Mouse (Mus musculus): ENCODE measurements at regions not wholly inside any gene's neighbourhood (a gene's known extent, or its start where the extent isn't known, plus 50 kb on each side); places are given as distances from the start of the nearest gene placed in this dataset.

DNA sequence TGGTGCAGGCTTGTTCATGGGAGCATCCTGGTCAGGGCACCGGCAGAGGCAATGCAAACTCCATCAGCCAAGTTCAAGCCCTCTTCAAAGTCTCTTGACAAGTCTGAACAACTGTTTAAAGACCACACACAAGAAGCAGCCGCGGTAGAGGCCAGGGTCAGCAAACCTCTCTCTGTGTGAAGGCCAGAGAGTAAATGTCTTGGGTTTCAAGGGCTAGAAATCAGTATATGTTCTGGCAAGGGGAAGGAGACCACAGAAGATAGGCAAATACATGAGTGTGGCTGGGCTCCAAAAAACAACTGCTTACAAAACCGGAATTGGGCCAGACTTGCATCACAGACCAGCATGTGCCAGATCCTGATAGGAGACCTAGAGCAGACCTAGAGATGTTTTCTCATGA, 203.0 kb downstream of the Sptssa start:
- no peak for DNase-seq (ENCODE audit: low read depth)

DNA sequence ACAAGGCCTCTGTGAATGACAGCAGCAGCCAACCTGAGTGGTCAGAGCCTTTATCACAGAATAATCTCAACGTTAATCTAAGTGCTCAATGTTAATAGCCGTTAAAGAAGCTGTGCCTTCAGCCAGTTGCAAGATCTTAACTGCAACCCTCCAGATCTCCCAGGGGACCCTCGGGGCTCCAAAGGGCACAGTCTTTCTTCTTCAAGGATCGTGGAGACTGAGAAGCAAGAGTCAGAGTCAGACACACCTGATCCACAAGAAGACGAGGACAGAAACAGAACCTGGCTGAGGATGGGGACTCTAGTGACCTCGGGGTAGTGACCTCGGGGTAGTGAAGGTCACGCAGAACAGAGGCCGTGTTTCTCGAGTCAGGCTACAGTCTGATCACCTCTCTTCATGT, 206.0 kb downstream of the Sptssa start:
- no peak for DNase-seq (ENCODE audit: low read depth)

DNA sequence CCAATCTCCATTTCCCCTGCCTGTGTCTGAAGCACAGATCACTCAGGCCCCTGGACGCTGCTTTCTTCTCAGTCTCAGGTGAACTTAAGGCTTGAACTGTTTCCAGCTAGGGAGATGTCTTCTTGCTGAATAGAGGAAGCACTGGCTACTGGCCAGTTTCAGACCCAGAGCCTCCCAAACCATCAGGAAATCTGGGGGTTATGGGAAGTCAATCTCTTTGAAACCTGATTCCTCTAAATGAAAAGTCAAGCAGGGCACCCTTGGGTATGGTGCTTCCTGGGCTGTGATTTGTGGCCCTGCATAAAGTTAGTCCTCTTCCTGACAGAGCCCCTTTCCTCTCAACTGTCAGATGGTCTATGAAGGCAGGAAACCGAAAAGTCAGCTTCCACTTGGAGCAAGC, 208.2 kb downstream of the Sptssa start:
- DNase-seq (ENCODE audit: low read depth) = no peak

DNA sequence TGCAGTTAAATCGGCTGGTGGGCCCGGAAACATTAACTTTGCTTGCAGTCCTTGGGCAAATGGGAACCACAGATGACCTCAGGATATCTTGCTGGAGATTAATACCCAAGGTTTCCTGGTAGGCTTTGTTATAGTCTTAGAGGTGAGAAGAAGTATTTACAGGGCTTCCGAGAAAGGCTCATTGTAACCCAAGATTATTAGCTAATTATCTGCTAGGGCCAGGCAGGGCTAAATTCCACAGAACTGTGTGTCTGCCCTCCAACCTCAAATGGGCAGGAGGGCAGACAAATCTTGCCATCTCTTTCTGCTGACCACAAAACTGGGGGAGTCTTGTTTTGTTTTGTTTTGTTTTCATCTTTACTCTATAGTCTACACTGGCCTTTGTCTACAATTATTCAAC, 209.0 kb downstream of the Sptssa start:
- no peak for DNase-seq (ENCODE audit: low read depth)

DNA sequence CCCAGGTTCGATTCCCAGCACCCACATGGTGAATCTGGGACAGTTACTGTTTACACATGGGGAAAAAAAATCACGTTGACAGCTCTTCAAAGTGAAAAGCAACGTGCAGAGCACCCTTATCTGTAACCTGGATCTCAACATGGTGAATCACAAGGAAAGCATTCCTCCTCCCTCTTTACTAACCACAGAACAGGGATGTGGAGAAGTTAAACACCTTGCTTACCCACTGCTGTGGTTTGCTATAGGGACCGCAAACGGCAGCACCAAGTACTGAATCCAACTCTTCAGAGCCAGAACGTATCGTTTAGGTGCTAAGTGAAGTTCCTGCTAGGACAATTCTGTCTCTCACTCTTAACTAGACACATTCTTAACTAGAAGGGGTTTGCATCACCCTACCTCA, 210.0 kb downstream of the Sptssa start:
- no peak for DNase-seq (ENCODE audit: low read depth)

DNA sequence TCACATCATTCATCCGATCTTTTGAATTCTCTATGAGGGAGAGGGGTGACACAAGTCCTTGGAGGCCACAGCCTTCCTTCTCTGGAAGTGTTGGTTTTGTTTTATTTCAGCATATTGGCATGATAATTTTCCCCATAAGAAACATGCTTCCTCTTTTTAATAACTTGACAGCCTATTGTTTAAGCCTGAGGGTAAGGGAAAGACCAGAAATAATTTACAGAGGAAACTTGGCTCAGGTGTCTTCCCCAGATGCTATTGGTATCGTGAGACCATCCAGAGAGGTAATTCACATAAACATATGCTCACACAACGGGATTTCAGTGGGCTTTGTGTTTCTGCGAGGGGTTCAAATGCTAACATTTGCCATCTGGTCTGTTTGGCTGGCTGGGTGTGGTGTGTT, 212.0 kb downstream of the Sptssa start:
- DNase-seq (ENCODE audit: low read depth) = no peak

DNA sequence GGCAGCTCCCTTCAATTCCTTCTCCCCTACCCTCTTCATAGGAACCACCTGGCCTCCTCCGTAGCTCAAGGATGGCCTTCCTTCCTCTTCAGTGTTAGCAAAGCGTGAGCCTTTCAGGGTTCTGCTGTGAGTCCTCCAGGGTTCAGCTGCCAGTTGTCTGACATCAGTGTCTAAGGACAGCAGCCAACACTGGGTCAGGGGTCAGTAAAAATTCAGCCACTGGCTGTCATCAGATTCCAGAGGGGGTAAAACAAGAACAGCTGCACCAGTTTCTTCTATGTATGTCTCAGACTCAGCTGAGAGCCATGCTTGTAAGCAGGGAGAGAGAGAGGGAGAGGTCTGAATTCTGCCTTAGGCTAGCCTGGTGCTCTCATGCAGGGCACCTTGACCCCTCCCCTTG, 213.1 kb downstream of the Sptssa start:
- DNase-seq (ENCODE audit: low read depth) = no peak

DNA sequence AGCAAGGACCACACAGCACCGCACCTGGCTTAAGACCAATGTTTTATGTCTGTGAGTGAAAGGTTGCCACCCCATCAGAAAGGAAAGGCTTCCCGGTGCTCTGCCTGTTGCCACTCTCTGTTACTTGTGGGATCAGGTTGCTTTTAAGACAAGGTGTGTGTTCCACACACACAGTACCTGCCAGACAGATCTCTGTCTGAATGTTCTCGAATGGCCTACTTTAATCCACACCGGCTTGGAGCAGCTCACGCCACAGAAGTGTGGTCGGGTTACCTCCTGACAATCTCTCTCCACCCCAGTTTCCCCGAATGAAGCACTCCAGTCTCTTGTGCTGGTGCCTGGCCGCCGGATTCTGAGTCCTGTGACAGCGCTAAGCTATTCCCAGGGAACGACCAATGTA, 214.0 kb downstream of the Sptssa start:
- DNase-seq (ENCODE audit: low read depth) = no peak

DNA sequence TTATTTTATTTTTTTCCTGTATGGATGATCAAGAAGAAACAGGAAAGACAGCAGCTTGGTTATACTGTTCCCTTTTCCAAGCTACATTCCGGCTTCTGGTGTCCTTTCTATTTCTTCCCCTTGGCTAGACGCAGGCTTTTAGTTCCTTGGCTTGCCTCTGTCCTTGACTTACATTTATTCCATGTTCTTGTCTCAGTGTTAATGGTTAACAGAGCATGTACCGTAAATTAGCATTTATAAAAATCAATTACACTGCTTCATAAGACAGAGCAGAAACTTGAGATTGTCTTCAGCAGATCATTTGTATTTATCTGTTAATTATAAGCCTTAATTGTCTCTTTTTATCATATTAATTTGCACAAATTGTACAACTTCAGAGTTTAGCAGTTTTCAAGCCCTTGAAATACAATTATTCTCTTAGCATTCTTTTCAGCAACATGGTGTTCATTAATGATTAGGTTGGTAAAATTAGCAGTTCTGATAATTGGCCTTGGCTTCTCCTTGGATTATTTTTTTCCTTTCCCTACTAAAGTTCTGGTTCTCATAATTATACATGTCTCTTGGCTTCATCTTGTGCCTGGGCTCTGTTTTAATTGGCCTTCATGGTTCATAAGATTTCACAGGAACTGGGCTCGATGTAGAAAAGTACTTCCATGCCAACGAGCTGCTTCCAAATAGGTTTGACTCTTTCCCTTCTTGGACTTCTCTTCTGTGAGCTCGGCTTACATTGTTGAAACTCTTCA, 215.4 kb downstream of the Sptssa start:
- DNase-seq (ENCODE audit: low read depth) = no peak

DNA sequence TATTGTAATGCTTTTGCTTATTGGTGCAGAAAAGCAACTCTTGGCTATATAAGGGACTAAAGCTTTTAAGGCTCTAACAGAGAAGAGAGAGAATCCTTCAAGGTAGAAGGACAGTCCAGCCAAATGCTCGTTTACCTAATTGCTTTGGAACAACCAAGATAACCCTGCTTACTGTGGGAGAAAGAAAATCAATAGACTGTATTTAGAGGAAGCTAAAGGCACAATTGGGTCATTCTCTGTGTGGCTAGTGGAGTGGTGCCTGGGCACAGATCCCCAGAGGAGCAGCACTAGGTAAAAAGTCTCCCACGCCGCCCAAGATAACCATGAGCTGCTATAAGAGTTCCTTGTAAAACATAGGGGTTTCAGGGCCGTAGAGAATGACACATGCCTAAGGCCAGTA, 217.6 kb downstream of the Sptssa start:
- no peak for DNase-seq (ENCODE audit: low read depth)

DNA sequence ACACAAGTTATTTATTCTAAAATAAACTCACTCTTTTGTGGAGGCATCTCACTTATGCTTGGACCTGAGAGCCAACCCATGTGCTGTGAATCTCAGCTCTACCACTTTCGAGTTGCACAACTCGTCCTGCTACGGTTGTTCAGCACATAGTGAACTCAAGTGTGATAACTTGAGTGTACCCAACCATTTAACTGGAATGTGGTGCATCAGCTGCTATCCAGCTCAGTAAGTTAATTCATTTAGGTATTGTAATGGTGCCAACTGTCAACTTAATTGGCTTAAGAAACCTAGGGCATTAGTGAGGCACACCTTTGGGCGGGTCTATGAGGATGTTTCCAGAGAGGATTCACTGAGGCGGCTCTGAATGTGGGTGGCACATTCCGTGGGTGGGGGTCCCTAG, 221.6 kb upstream of the Egln3 start:
- DNase-seq (ENCODE audit: low read depth) = no peak

DNA sequence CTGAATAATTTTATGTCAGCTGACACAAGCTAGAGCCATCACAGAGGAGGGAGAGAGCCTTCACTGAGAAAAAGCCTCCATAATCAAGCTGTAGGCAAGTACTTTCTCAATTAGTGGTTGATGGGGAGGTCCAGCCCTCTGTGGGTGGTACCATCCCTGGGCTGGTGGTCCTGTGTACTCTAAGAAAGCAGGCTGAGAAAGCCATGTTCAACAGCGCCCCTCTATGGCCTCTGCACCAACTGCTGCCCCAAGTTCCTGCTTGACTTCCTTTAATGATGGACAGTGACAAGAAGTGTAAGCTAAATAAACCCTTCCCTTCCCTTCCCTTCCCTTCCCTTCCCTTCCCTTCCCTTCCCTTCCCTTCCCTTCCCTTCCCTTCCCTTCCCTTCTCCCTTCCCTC, 211.2 kb upstream of the Egln3 start:
- DNase-seq (ENCODE audit: low read depth) = no peak

DNA sequence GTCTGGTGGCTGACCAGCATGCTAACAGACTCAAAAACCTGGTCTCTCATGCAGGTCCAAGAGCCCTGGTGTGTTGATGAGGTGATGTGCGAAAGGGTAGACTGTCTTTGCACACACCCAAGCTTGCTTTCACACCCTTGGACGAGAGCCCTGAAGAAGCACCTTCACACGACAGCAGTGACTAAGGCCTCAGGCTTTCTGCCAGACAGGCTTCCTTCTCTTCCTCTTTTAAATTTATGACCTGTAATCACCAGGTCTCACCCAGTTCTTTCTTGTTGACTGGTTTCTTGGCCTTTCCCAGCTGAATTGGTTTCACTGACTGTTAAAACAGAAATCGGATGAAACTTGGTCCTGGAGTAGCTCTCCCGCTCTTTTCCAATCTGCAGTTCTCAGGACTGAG, 210.5 kb upstream of the Egln3 start:
- no peak for DNase-seq (ENCODE audit: low read depth)

DNA sequence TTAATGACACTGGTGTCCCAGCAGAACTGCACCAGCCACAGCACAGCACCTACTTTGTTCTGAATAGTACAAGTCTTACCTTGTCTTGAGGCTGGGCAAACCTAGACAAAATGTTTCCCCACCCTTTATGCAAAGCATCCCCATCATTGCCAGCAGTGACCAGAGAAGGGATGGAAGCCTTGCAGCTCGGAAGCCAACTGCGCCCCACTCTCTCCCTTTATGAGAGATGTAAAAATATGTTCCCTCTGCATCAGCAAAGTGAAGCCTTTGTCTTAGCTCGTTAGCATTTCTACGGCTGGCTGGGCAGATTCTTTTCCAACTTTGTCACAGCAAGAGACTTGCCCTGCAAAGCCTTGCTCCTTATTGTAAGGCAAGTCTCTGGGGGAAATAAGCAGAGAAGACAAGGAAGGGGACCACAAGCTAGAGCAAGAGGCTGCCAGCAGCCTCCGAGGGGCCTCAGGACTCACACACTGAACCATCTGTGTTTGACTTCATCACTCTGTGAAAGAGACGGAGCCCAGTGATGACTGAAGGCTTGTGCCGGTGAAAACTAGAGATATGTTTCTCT, 206.5 kb upstream of the Egln3 start:
- no peak for DNase-seq (ENCODE audit: low read depth)

DNA sequence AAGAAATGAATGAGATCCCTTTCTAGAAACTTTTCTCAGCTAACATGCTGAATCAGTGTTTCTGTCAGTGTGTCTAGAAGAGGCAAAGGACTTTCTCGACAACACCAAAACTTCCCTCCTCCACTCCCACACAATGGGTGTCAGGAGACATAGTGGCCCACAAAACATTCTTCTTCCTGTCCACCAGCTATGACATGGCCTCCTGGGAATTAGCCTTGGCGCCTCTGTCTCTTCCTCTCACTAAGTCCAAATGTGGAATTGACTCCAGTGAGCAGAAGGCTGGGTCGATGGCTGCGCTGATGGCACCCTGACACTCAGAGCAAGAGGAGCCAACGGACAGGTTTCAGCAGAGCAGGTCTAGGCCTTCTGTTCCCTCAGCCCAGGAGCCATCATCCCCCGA, 205.2 kb upstream of the Egln3 start:
- no peak for DNase-seq (ENCODE audit: low read depth)

DNA sequence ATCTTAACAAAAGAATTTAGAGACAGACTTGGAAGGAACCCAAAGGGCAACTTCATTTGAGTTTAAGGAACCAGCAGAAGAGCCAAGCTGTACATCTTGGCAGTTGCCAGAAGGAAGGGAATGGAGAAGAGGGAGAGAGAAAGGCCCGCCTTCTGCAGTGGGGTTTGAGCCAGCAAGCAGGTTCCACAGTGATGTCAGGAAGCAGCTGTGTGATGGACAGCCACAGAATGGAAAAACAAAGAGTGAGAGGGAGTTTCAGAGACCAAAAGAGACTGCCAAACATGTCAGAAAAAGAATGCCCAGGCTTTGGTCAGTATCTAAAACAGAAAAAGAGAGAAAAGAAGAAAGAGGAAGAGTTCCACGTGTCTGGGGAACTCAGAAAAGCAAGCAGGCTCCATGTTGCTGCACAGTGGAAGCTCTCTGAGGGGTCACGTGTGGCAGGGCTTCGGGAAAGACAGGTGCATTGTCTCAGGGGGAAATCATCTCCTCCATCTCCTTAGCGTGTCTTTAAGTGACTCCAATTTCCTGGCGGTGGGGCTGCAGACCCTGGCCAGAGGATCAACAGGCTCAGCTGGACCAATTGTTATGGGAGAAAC, 203.7 kb upstream of the Egln3 start:
- no peak for DNase-seq (ENCODE audit: low read depth)

DNA sequence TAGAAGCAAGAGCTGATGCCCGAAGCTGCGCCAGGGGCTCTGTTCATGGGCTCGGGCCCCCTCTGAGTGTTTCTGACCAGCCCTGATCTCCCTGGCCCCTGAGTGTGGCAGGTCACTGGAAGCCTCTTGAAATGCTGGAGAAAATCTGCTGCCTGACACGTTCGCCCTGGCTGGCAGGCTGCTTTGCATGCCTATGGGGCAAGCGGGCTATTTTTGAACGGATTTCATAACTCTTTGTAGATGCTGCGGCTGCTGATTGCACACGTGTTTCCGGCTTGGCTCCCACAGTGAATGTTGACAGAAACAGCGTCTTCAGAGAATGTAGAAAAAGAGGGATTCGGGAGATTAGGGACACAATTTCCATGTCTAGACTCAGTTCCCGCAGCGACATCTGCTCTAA, 201.4 kb upstream of the Egln3 start:
- peak; percentile 12 for DNase-seq (ENCODE audit: low read depth)

DNA sequence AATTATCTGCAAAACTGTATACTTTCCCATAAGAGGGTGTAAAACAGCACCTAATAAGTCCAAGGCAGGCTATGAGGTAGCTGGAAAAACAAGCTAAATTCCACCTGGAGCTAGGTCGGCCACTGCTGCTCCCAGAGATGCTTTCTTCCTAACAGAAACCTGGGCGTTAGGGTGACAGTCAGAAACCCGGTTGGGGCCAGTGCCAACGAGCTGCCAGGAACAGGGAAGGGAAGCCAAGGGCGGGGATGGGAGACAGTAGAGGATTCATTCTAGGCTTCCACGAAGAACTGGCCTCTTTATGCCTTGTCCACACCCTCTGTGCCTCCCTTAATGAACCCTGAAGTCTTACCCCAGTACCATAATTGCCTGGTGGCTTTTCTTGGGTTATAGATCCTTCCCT, 198.9 kb upstream of the Egln3 start:
- no peak for DNase-seq (ENCODE audit: low read depth)

DNA sequence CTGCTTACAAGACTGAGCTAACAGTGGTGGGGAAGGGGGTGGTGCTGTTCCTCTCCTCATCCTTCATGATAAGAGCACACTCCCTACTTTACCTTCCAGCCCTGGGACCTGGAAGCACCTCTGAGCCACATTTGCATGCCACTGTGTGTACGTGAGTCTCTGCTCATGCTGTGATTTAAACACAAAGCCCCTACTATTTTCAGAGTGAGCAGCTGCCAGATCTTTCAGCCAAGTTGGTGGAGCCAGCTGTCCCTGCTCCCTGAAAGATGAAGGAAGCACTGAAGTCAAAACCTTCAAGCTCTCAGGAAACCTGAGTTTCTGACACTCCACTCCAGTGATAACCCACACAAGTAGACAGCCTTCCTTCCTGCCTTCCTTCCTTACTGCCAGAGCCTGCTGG, 198.0 kb upstream of the Egln3 start:
- no peak for DNase-seq (ENCODE audit: low read depth)

DNA sequence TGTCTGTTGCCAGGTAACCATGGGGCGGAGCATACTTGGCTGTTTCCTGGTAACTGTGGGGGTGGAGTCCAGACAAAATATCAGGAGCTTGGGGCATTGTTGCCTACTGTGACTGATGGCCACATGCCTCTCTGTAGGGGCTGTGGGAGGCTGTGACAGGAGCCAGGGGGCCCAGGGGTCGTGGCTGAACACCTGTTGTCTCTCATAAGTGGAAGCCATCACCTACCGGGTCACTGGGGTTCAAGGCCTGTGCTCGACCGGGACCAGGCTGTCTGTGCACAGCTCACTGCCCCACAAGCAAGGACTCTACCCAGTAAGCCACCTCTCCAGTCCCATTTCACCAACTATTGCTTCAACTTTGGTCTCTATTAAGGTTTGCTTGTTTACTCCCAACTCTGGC, 196.4 kb upstream of the Egln3 start:
- no peak for DNase-seq (ENCODE audit: low read depth)

DNA sequence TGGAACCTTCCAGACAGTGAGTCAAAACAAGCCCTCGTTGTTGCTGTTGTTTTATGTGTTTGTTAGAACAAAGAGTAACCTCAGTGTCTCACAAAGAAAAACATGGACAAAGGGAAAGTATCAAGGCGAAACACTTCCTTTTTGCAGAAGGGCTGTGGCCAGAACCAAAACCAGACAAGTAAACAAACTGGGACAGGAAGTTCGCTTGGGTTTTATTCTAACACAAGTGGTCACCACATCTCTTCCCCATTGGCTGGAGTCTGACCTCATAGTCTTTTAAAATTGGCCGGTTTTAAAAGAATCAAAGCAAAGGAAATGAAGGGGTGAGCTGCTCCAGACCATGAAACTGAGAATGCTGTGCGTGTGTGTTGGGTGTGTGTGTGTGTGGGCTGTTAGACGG, 194.4 kb upstream of the Egln3 start:
- no peak for DNase-seq (ENCODE audit: low read depth)

DNA sequence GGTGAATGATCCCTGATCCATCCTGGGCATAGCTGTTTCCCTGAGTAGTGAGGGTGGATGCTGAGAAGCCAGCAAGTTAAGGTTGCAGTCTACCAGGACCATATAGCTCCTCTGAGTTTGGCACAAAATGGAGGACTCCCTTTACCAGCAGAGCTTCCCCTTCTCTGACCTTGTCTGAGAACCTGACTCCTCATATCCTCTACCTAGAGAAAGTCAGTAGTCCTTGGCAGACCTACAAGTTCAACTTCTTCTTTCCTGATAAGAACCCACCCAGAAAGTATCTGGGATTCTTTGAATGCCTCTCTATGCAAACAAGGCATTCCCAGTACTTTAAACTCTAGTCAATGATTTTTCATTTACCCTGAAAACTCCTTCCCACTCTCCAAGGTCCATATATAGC, 193.3 kb upstream of the Egln3 start:
- no peak for DNase-seq (ENCODE audit: low read depth)

DNA sequence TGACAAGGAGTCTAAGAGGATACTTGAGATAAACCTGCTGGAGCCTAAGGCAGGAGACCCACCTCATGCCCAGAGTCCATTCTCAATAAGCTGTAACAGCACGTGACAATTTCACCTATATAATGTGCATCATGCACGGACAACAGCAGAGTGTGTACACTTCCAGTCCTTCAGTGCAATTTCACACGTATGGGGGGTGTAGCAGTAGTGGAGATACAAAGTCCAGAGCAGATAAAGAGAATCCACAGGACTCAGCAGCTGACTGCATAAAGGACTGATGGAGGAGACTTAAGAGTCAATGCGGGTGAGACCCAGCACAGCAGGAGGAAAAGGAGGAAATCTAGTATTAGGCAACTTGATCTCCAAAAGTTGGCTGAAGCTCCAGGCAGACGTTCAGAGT, 192.7 kb upstream of the Egln3 start:
- no peak for DNase-seq (ENCODE audit: low read depth)

DNA sequence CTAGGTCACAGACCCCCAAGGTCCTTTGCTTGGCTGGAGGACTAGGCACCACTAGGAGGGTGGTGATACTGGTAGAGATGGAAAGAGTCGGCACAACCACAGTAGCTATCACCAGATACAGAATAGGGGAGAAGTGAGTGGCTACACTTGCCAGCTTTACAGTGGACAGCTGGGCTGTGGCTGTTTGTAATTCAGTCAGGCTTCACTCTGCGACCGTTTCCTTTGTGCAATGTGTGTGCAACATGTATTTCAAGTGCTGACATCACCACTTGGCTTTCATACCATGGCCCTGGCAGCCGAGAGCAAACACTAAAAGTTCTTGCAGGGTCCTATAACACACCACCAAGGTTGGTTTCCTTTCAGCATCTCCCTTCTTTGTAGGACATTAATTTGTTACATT, 181.7 kb upstream of the Egln3 start:
- no peak for DNase-seq (ENCODE audit: low read depth)

Data from naive thymus-derived CD4-positive, alpha-beta T cell, adult 2 months (primary cell).